20 mouse cellular contexts compared by ENCODE assay signal in the genomic region with DNA sequence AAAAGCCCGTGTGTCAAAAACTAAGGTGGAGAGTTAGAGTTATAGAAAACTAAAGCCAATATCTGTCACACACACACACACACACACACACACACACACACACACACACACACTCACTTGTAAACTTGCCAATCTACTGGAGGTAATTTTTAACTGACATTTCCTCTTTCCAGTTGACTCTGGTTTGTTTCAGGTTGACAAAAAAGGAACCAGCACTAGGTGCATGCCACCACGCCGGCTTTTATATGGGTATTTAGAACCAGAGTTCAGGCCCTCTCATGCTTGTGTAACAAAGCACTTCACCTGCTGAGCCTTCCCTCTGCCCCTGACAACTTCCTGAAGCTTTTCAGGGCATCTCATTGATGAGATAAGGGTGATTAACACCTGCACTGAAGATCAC.
DNase-seq lines count a peak whose midpoint lies in the region; ATAC-seq and TF ChIP-seq lines count a peak whose summit lies in the region.
"Had no signal": no experiment of that assay in that cellular context is flagged by ENCODE, and none has a peak within 500 bp of the region (broad histone marks: within the 10 kb centered on the region; RNA-seq: fewer than 3 reads in every experiment).

No protein-coding gene starts in this region.

- ATAC-seq in kidney, embryonic 14.5 days (ENCODE audit: low FRiP score, low TSS enrichment), result no peak
- no peak for ATAC-seq in CD4-positive, CD25-positive, alpha-beta regulatory T cell, adult 4 months
- ATAC-seq in frontal cortex, adult (ENCODE audit: low TSS enrichment), result no peak
- ATAC-seq: activated CD4-positive, CD25-positive, alpha-beta regulatory T cell, adult 4 months; forebrain, embryonic 14.5 days; Patski had no signal

- no peak for TF ChIP-seq RAD21 in MEL (IDR thresholded peaks at IDR 0.05; ENCODE audit: low read depth, low read length)

- H3K9me3 ChIP-seq in kidney, embryonic 14.5 days (ENCODE audit: control insufficient read depth, low read length), result no peaks in the 10 kb centered on the region
- H3K9me3 ChIP-seq in MEL (replicated peaks; ENCODE audit: insufficient read depth, low read length), result no peaks in the 10 kb centered on the region
- H3K9me3 ChIP-seq: embryonic facial prominence, embryonic 10.5 days; heart, embryonic 15.5 days; hindbrain, embryonic 15.5 days had no signal

- no peaks in the 10 kb centered on the region for H3K36me3 ChIP-seq in kidney, embryonic 14.5 days (ENCODE audit: control insufficient read depth, insufficient read depth, low read length)
- H3K36me3 ChIP-seq in MEL (ENCODE audit: control insufficient read depth in 1 of 2, insufficient read depth in 2 of 2, low read length in 2 of 2), result no peaks in the 10 kb centered on the region
- H3K36me3 ChIP-seq: embryonic facial prominence, embryonic 10.5 days; heart, embryonic 15.5 days; hindbrain, embryonic 15.5 days had no signal

- TF ChIP-seq POLR2A in MEL (IDR thresholded peaks at IDR 0.05; ENCODE audit: control insufficient read depth in 1 of 2, insufficient read depth in 1 of 2, low read depth in 1 of 2, low read length in 2 of 2, poor library complexity in 1 of 2), result no peak

- H3K4me3 ChIP-seq in kidney, embryonic 14.5 days (ENCODE audit: low read length), result no peak overlapping the region
- no peak overlapping the region for H3K4me3 ChIP-seq in MEL (ENCODE audit: control insufficient read depth in 1 of 2, insufficient read depth in 1 of 2, low read depth in 2 of 2, low read length in 2 of 2)
- H3K4me3 ChIP-seq: embryonic facial prominence, embryonic 10.5 days; heart, adult 2 months; heart, embryonic 15.5 days; hindbrain, embryonic 15.5 days had no signal

- no peak overlapping the region for H3K27ac ChIP-seq in kidney, embryonic 14.5 days (ENCODE audit: low read depth, low read length)
- no peak overlapping the region for H3K27ac ChIP-seq in MEL (ENCODE audit: control insufficient read depth, low read depth, low read length)
- H3K27ac ChIP-seq: embryonic facial prominence, embryonic 10.5 days; heart, adult 2 months; heart, embryonic 15.5 days; hindbrain, embryonic 15.5 days had no signal

- no peak for TF ChIP-seq CTCF in MEL (IDR thresholded peaks at IDR 0.05 in 2 of 3, conservative IDR thresholded peaks at IDR 0.05 in 1 of 3; ENCODE audit: control insufficient read depth in 1 of 3, insufficient read depth in 1 of 3, low read depth in 2 of 3, low read length in 3 of 3, poor library complexity in 1 of 3, severe bottlenecking in 1 of 3)

- TF ChIP-seq EP300 in MEL (IDR thresholded peaks at IDR 0.05; ENCODE audit: low read depth in 1 of 2, low read length in 2 of 2), result peak in 1 of 2 experiments; percentile 23; a peak in 1 of 4 replicates

- H3K9ac ChIP-seq in kidney, embryonic 14.5 days (ENCODE audit: low read depth, low read length), result no peak overlapping the region
- no peak overlapping the region for H3K9ac ChIP-seq in MEL (ENCODE audit: control insufficient read depth, low read depth, low read length, poor library complexity, severe bottlenecking)
- H3K9ac ChIP-seq: heart, embryonic 15.5 days; hindbrain, embryonic 15.5 days had no signal

- no peak overlapping the region for H3K4me2 ChIP-seq in kidney, embryonic 14.5 days (replicated peaks; ENCODE audit: low read depth, low read length)
- H3K4me2 ChIP-seq: heart, embryonic 11.5 days; heart, embryonic 15.5 days; hindbrain, embryonic 15.5 days had no signal

- DNase-seq in kidney, adult 9 months, result peak; percentile 48
- peak; percentile 90 for DNase-seq in A20 (ENCODE audit: low read depth, low spot score)
- DNase-seq in MEL (ENCODE audit: low read depth, low spot score), result peak; percentile 39
- peak; percentile 23 to 32 for DNase-seq in kidney, postnatal 36 days
- DNase-seq in gastrocnemius, postnatal 25 days, result no peak
- DNase-seq: adrenal gland, postnatal 14 days; cerebellum, adult 18-20 months; cerebellum, adult 9-11 months; cerebellum, postnatal 36 days; heart, adult 2 months had no signal

- H3K4me1 ChIP-seq in kidney, embryonic 14.5 days (ENCODE audit: control insufficient read depth, insufficient read depth, low read length), result no peaks in the 10 kb centered on the region
- no peaks in the 10 kb centered on the region for H3K4me1 ChIP-seq in MEL (ENCODE audit: control insufficient read depth in 1 of 2, insufficient read depth in 2 of 2, low read length in 2 of 2)

- no peaks in the 10 kb centered on the region for H3K27me3 ChIP-seq in kidney, embryonic 14.5 days (ENCODE audit: control insufficient read depth, insufficient read depth, low read length)
- H3K27me3 ChIP-seq in MEL (ENCODE audit: control insufficient read depth in 1 of 2, insufficient read depth in 2 of 2, low read length in 2 of 2), result no peaks in the 10 kb centered on the region
- H3K27me3 ChIP-seq: heart, embryonic 15.5 days had no signal

- 51% methylated on average over 3 of the region's 3 CpGs for WGBS in kidney, embryonic 14.5 days

- no peaks in the 10 kb centered on the region for H3K79me2 ChIP-seq in MEL (ENCODE audit: control insufficient read depth, insufficient read depth, low read length, poor library complexity)

TF ChIP-seq in MEL, 35 proteins besides CTCF, POLR2A, EP300 and RAD21:
- TF ChIP-seq TCF12 (IDR thresholded peaks at IDR 0.05; ENCODE audit: low read depth, low read length), result no peak
- TF ChIP-seq CHD2 (IDR thresholded peaks at IDR 0.05; ENCODE audit: low read length), result no peak
- no peak for TF ChIP-seq ZNF384 (IDR thresholded peaks at IDR 0.05; ENCODE audit: low read depth, low read length)
- no peak for TF ChIP-seq SMC3 (IDR thresholded peaks at IDR 0.05; ENCODE audit: low read depth, low read length)
- TF ChIP-seq BHLHE40 (IDR thresholded peaks at IDR 0.05; ENCODE audit: borderline replicate concordance, low read depth, low read length), result no peak
- no peak for TF ChIP-seq ZC3H11A (IDR thresholded peaks at IDR 0.05; ENCODE audit: low read depth, low read length)
- no peak for TF ChIP-seq ETS1 (IDR thresholded peaks at IDR 0.05; ENCODE audit: low read depth, low read length)
- TF ChIP-seq GATA1 (IDR thresholded peaks at IDR 0.05; ENCODE audit: low read depth, low read length), result no peak
- TF ChIP-seq TBP (IDR thresholded peaks at IDR 0.05; ENCODE audit: low read depth, low read length), result no peak
- TF ChIP-seq TAL1 (IDR thresholded peaks at IDR 0.05; ENCODE audit: low read length), result no peak
- TF ChIP-seq GABPA (IDR thresholded peaks at IDR 0.05; ENCODE audit: low read depth, low read length), result no peak
- TF ChIP-seq CHD1 (IDR thresholded peaks at IDR 0.05; ENCODE audit: low read depth, low read length), result no peak
- no peak for TF ChIP-seq NRF1 (IDR thresholded peaks at IDR 0.05; ENCODE audit: insufficient read depth, low read depth, low read length, poor library complexity, severe bottlenecking)
TF ChIP-seq in MEL: peak in this region for 0.
